In genomic region chr15:12941106-12941505, GRCm38 (mm10) we compare ENCODE assay signal across 21 mouse cellular contexts.
DNase-seq lines count a peak whose midpoint lies in the region; ATAC-seq lines count a peak whose summit lies in the region.
"Had no signal": no experiment of that assay in that cellular context is flagged by ENCODE, and none has a peak within 500 bp of the region (broad histone marks: within the 10 kb centered on the region; RNA-seq: fewer than 3 reads in every experiment).

No protein-coding gene starts in this region.

- peak overlapping the region; percentile 33; the same call in 1 of the 2 replicates for H3K4me2 ChIP-seq in forebrain, embryonic 13.5 days
- H3K4me2 ChIP-seq in forebrain, embryonic 15.5 days (replicated peaks): no peak overlapping the region
- peak overlapping the region; percentile 9; the same call in 1 of the 2 replicates for H3K4me2 ChIP-seq in midbrain, embryonic 12.5 days (replicated peaks)
- H3K4me2 ChIP-seq in midbrain, embryonic 16.5 days (ENCODE audit: low read length): peak overlapping the region; percentile 23; the same call in 1 of the 2 replicates
- H3K4me2 ChIP-seq: embryonic facial prominence, embryonic 12.5 days; hindbrain, embryonic 15.5 days had no signal

- WGBS in forebrain, embryonic 13.5 days: 5% methylated on average over 9 of the region's 9 CpGs
- 9% methylated on average over 9 of the region's 9 CpGs for WGBS in forebrain, embryonic 15.5 days
- 27% methylated on average over 9 of the region's 9 CpGs for WGBS in midbrain, embryonic 12.5 days
- WGBS in midbrain, embryonic 10.5 days: 47% methylated on average over 9 of the region's 9 CpGs
- 30% methylated on average over 9 of the region's 9 CpGs for WGBS in midbrain, embryonic 16.5 days

- peak; percentile 23 for DNase-seq in embryo, embryonic 10.5 days (ENCODE audit: low spot score)
- no peak for DNase-seq in embryo, embryonic 9.5 days (ENCODE audit: extremely low spot score)
- DNase-seq in midbrain, embryonic 10.5 days (ENCODE audit: low spot score): no peak
- no peak for DNase-seq in layer of hippocampus, postnatal 36 days
- DNase-seq: adrenal gland, postnatal 10 days; B cell, adult 2 months; cerebellum, adult 11-12 months; cerebellum, adult 9-10 months; cerebellum, postnatal 25 days; gastrocnemius, postnatal 36 days; heart, adult 11 months; heart, postnatal 36 days had no signal

- no peaks in the 10 kb centered on the region for H3K27me3 ChIP-seq in forebrain, embryonic 13.5 days
- 0 out of 2 replicates have a peak, but pooled peaks cover 4% of the 10 kb centered on the region for H3K27me3 ChIP-seq in forebrain, embryonic 15.5 days
- H3K27me3 ChIP-seq in midbrain, embryonic 12.5 days: peaks cover 44% of the 10 kb centered on the region
- H3K27me3 ChIP-seq in midbrain, embryonic 10.5 days (ENCODE audit: low read depth, poor library complexity, severe bottlenecking): peaks cover 85% of the 10 kb centered on the region
- H3K27me3 ChIP-seq in midbrain, embryonic 16.5 days (ENCODE audit: control insufficient read depth, insufficient read depth, low read depth, low read length): no peaks in the 10 kb centered on the region
- H3K27me3 ChIP-seq: embryonic facial prominence, embryonic 12.5 days; heart, embryonic 13.5 days; hindbrain, embryonic 15.5 days had no signal

- H3K27ac ChIP-seq in forebrain, embryonic 13.5 days: no peak overlapping the region
- no peak overlapping the region for H3K27ac ChIP-seq in forebrain, embryonic 15.5 days (replicated peaks)
- no peak overlapping the region for H3K27ac ChIP-seq in midbrain, embryonic 12.5 days (replicated peaks)
- H3K27ac ChIP-seq in midbrain, embryonic 10.5 days (replicated peaks): no peak overlapping the region
- H3K27ac ChIP-seq in midbrain, embryonic 16.5 days (ENCODE audit: low read length): no peak overlapping the region
- H3K27ac ChIP-seq: embryonic facial prominence, embryonic 12.5 days; heart, embryonic 13.5 days; hindbrain, embryonic 15.5 days had no signal

- no peak for ATAC-seq in forebrain, embryonic 13.5 days
- no peak; the same call in 1 of the 2 replicates for ATAC-seq in forebrain, embryonic 15.5 days (replicated peaks)
- peak; percentile 35; the same call in 1 of the 2 replicates for ATAC-seq in midbrain, embryonic 12.5 days (ENCODE audit: low FRiP score, low read depth)
- no peak for ATAC-seq in midbrain, embryonic 16.5 days
- ATAC-seq: CD4-positive, CD25-positive, alpha-beta regulatory T cell, adult 4 months had no signal

- H3K9ac ChIP-seq in forebrain, embryonic 13.5 days: no peak overlapping the region
- H3K9ac ChIP-seq in forebrain, embryonic 15.5 days (replicated peaks): no peak overlapping the region
- no peak overlapping the region for H3K9ac ChIP-seq in midbrain, embryonic 12.5 days (replicated peaks)
- H3K9ac ChIP-seq in midbrain, embryonic 16.5 days (ENCODE audit: low read depth, low read length): no peak overlapping the region
- H3K9ac ChIP-seq: embryonic facial prominence, embryonic 12.5 days; heart, embryonic 13.5 days; hindbrain, embryonic 15.5 days had no signal

- H3K4me1 ChIP-seq in forebrain, embryonic 13.5 days: peaks cover 24% of the 10 kb centered on the region
- peaks cover 17% of the 10 kb centered on the region for H3K4me1 ChIP-seq in forebrain, embryonic 15.5 days
- H3K4me1 ChIP-seq in midbrain, embryonic 12.5 days: peaks cover 16% of the 10 kb centered on the region
- peaks cover 28% of the 10 kb centered on the region for H3K4me1 ChIP-seq in midbrain, embryonic 10.5 days
- H3K4me1 ChIP-seq in midbrain, embryonic 16.5 days (ENCODE audit: control insufficient read depth, insufficient read depth, low read length): peaks cover 4% of the 10 kb centered on the region
- H3K4me1 ChIP-seq: hindbrain, embryonic 15.5 days had no signal

- no peak overlapping the region for H3K4me3 ChIP-seq in forebrain, embryonic 13.5 days
- no peak overlapping the region for H3K4me3 ChIP-seq in forebrain, embryonic 15.5 days
- no peak overlapping the region for H3K4me3 ChIP-seq in midbrain, embryonic 12.5 days
- H3K4me3 ChIP-seq in midbrain, embryonic 10.5 days: no peak overlapping the region; the same call in 1 of the 2 replicates
- no peak overlapping the region for H3K4me3 ChIP-seq in midbrain, embryonic 16.5 days (ENCODE audit: low read depth, low read length)
- H3K4me3 ChIP-seq: embryonic facial prominence, embryonic 12.5 days; heart, embryonic 13.5 days; hindbrain, embryonic 15.5 days had no signal

- H3K9me3 ChIP-seq in forebrain, embryonic 13.5 days (replicated peaks): 0 out of 2 replicates have a peak, but pooled peaks cover 4% of the 10 kb centered on the region
- H3K9me3 ChIP-seq in forebrain, embryonic 15.5 days: no peaks in the 10 kb centered on the region
- no peaks in the 10 kb centered on the region for H3K9me3 ChIP-seq in midbrain, embryonic 12.5 days
- H3K9me3 ChIP-seq in midbrain, embryonic 10.5 days (replicated peaks): peaks cover 5% of the 10 kb centered on the region; the same call in 1 of the 2 replicates
- H3K9me3 ChIP-seq in midbrain, embryonic 16.5 days (replicated peaks; ENCODE audit: control insufficient read depth, low read length, poor library complexity, severe bottlenecking): no peaks in the 10 kb centered on the region
- H3K9me3 ChIP-seq: embryonic facial prominence, embryonic 12.5 days; G1E; heart, embryonic 13.5 days; hindbrain, embryonic 15.5 days had no signal

- H3K36me3 ChIP-seq in forebrain, embryonic 13.5 days (ENCODE audit: poor library complexity, severe bottlenecking): peaks cover 7% of the 10 kb centered on the region; the same call in 1 of the 2 replicates
- no peaks in the 10 kb centered on the region for H3K36me3 ChIP-seq in forebrain, embryonic 15.5 days
- 0 out of 2 replicates have a peak, but pooled peaks cover 11% of the 10 kb centered on the region for H3K36me3 ChIP-seq in midbrain, embryonic 12.5 days
- H3K36me3 ChIP-seq in midbrain, embryonic 10.5 days: peaks cover 12% of the 10 kb centered on the region
- peaks cover 2% of the 10 kb centered on the region; the same call in 1 of the 2 replicates for H3K36me3 ChIP-seq in midbrain, embryonic 16.5 days (ENCODE audit: control insufficient read depth, insufficient read depth, low read length)
- H3K36me3 ChIP-seq: hindbrain, embryonic 15.5 days had no signal
